In genomic region chr5:24423129-24424003, GRCm38 (mm10) we compare ENCODE assay signal across 8 mouse cellular contexts. TPM values are rescaled to one million over a fixed set of nuclear protein-coding genes. Genes with fewer than 3 reads are reported as not detected.
DNase-seq lines count a peak whose midpoint lies in the region; ATAC-seq and TF ChIP-seq lines count a peak whose summit lies in the region.

TSS of gene Cdk5 (minus strand) at chr5:24423530.
TSS of gene Slc4a2 (plus strand) at chr5:24423837.

- H3K27me3 ChIP-seq in C2C12 (ENCODE audit: control insufficient read depth, insufficient read depth, insufficient read length) (no peaks in the 10 kb centered on the region), myocyte (ENCODE audit: control insufficient read depth, insufficient read depth, insufficient read length) (no peaks in the 10 kb centered on the region)
- H3K27me3 ChIP-seq in erythroblast, embryonic 14.5 days (ENCODE audit: control insufficient read depth) = peaks cover 25% of the 10 kb centered on the region
- no peaks in the 10 kb centered on the region for H3K27me3 ChIP-seq in heart, embryonic 11.5 days (ENCODE audit: control insufficient read depth, insufficient read depth, low read length)
- no peaks in the 10 kb centered on the region for H3K27me3 ChIP-seq in kidney, embryonic 16.5 days (ENCODE audit: insufficient read depth, low read length)
- H3K27me3 ChIP-seq in liver, adult 2 months (ENCODE audit: control insufficient read depth, insufficient read depth, low read length) = no peaks in the 10 kb centered on the region
- H3K27me3 ChIP-seq in splenic B cell, adult 2 months (ENCODE audit: control insufficient read depth, insufficient read depth, low read length, poor library complexity, severe bottlenecking) = no peaks in the 10 kb centered on the region

- peaks cover 15% of the 10 kb centered on the region for H3K79me3 ChIP-seq in C2C12 (ENCODE audit: low read depth)

- peak within 1 kb of the TSS; percentile 95 for H3K4me2 ChIP-seq in heart, embryonic 11.5 days
- peak within 1 kb of the TSS; percentile 81 for H3K4me2 ChIP-seq in kidney, embryonic 16.5 days (replicated peaks; ENCODE audit: low read depth, low read length)
- H3K4me2 ChIP-seq in myocyte (ENCODE audit: low read depth) = peak within 1 kb of the TSS; percentile 92

- H3K4me3 ChIP-seq in C2C12 (ENCODE audit: insufficient read depth, poor library complexity, severe bottlenecking) = peak within 1 kb of the TSS; percentile 80
- peak within 1 kb of the TSS; percentile 83 for H3K4me3 ChIP-seq in erythroblast, embryonic 14.5 days (replicated peaks)
- H3K4me3 ChIP-seq in heart, embryonic 11.5 days (ENCODE audit: low read depth, low read length) = peak within 1 kb of the TSS; percentile 74
- peak within 1 kb of the TSS; percentile 70 for H3K4me3 ChIP-seq in kidney, embryonic 16.5 days (ENCODE audit: low read length)
- H3K4me3 ChIP-seq in liver, adult 2 months (ENCODE audit: insufficient read depth, low read depth, low read length) = peak within 1 kb of the TSS; percentile 76
- H3K4me3 ChIP-seq in myocyte = peak within 1 kb of the TSS; percentile 95

- no peak for TF ChIP-seq CTCF in C2C12 (IDR thresholded peaks at IDR 0.05; ENCODE audit: control insufficient read depth, insufficient read depth, insufficient read length)
- no peak for TF ChIP-seq CTCF in brain, embryonic 14.5 days (IDR thresholded peaks at IDR 0.05; ENCODE audit: borderline replicate concordance, extremely low read depth, insufficient read depth, insufficient read length)
- TF ChIP-seq CTCF in liver, adult 2 months (IDR thresholded peaks at IDR 0.05; ENCODE audit: low read depth, low read length) = no peak

- peak; percentile 100 for DNase-seq in brain, embryonic 14.5 days (ENCODE audit: low read depth)
- DNase-seq in liver, adult 2 months (ENCODE audit: extremely low read depth, low read depth, low spot score) = peak; percentile 99
- peak; percentile 98 for DNase-seq in splenic B cell, adult 2 months (ENCODE audit: low read depth, low spot score)

- H3K9ac ChIP-seq in heart, embryonic 11.5 days (ENCODE audit: low read depth, low read length) = peak within 1 kb of the TSS; percentile 87
- peak within 1 kb of the TSS; percentile 74 for H3K9ac ChIP-seq in kidney, embryonic 16.5 days (replicated peaks; ENCODE audit: low read length)
- peak within 1 kb of the TSS; percentile 95 for H3K9ac ChIP-seq in liver, adult 2 months (ENCODE audit: low read depth, low read length)

- no peaks in the 10 kb centered on the region for H3K9me3 ChIP-seq in erythroblast, embryonic 14.5 days (ENCODE audit: control insufficient read depth, low read length)
- H3K9me3 ChIP-seq in heart, embryonic 11.5 days (replicated peaks; ENCODE audit: control insufficient read depth, low read length) = no peaks in the 10 kb centered on the region
- H3K9me3 ChIP-seq in kidney, embryonic 16.5 days (ENCODE audit: low read length) = no peaks in the 10 kb centered on the region

- TF ChIP-seq POLR2A in brain, embryonic 14.5 days (IDR thresholded peaks at IDR 0.05; ENCODE audit: borderline replicate concordance, extremely low read depth, insufficient read depth, insufficient read length, poor library complexity, severe bottlenecking) = peak; percentile 22; the same call in 1 of the 2 replicates
- TF ChIP-seq POLR2A in liver, adult 2 months (IDR thresholded peaks at IDR 0.05; ENCODE audit: extremely low read depth, insufficient read depth, low read length) = peak; percentile 59; the same call in 1 of the 2 replicates
- peak; percentile 67 for TF ChIP-seq POLR2A in myocyte (IDR thresholded peaks at IDR 0.05; ENCODE audit: insufficient read length, low read depth)

- ATAC-seq in heart, embryonic 11.5 days (replicated peaks; ENCODE audit: insufficient number of reproducible peaks, low FRiP score, low TSS enrichment) = peak; percentile 87
- peak; percentile 93 for ATAC-seq in kidney, embryonic 16.5 days (ENCODE audit: low FRiP score, low TSS enrichment)

- peaks cover 55% of the 10 kb centered on the region for H3K4me1 ChIP-seq in erythroblast, embryonic 14.5 days (ENCODE audit: control insufficient read depth)
- peaks cover 34% of the 10 kb centered on the region for H3K4me1 ChIP-seq in heart, embryonic 11.5 days (ENCODE audit: control insufficient read depth, insufficient read depth, low read length)
- peaks cover 43% of the 10 kb centered on the region for H3K4me1 ChIP-seq in kidney, embryonic 16.5 days (ENCODE audit: insufficient read depth, low read length)
- H3K4me1 ChIP-seq in liver, adult 2 months (ENCODE audit: control insufficient read depth, insufficient read depth, low read length) = peaks cover 12% of the 10 kb centered on the region

- H3K27ac ChIP-seq in heart, embryonic 11.5 days (ENCODE audit: low read depth, low read length) = peak within 1 kb of the TSS; percentile 97
- peak within 1 kb of the TSS; percentile 95 for H3K27ac ChIP-seq in kidney, embryonic 16.5 days (ENCODE audit: low read length)
- peak within 1 kb of the TSS; percentile 87 for H3K27ac ChIP-seq in liver, adult 2 months (replicated peaks; ENCODE audit: insufficient read depth, low read depth, low read length)

- H3K79me2 ChIP-seq in C2C12 (ENCODE audit: control insufficient read depth, insufficient read depth) (peaks cover 37% of the 10 kb centered on the region), myocyte (ENCODE audit: control insufficient read depth, insufficient read depth) (peaks cover 27% of the 10 kb centered on the region)
- peaks cover 5% of the 10 kb centered on the region; the same call in 1 of the 2 replicates for H3K79me2 ChIP-seq in liver, adult 2 months (ENCODE audit: control insufficient read depth, insufficient read depth, low read length)

- H3ac ChIP-seq in C2C12 (ENCODE audit: control insufficient read depth, insufficient read length, low read depth) (peak within 1 kb of the TSS; percentile 76), myocyte (ENCODE audit: control insufficient read depth, insufficient read length) (peak within 1 kb of the TSS; percentile 55)

- WGBS in heart, embryonic 11.5 days (ENCODE audit: insufficient replicate concordance) = under 1% methylated on average over 46 of the region's 46 CpGs
- WGBS in kidney, embryonic 16.5 days = under 1% methylated on average over 46 of the region's 46 CpGs
- WGBS in liver, adult 2 months = under 1% methylated on average over 46 of the region's 46 CpGs

- H3K36me3 ChIP-seq in C2C12 (ENCODE audit: control insufficient read depth, insufficient read depth) (peaks cover 19% of the 10 kb centered on the region), myocyte (ENCODE audit: control insufficient read depth, insufficient read depth) (peaks cover 7% of the 10 kb centered on the region)
- H3K36me3 ChIP-seq in erythroblast, embryonic 14.5 days (ENCODE audit: control insufficient read depth) = peaks cover 12% of the 10 kb centered on the region
- peaks cover 2% of the 10 kb centered on the region; the same call in 1 of the 2 replicates for H3K36me3 ChIP-seq in heart, embryonic 11.5 days (ENCODE audit: control insufficient read depth, insufficient read depth, low read length)
- H3K36me3 ChIP-seq in kidney, embryonic 16.5 days (ENCODE audit: insufficient read depth, low read length) = peaks cover 11% of the 10 kb centered on the region
- no peaks in the 10 kb centered on the region for H3K36me3 ChIP-seq in liver, adult 2 months (ENCODE audit: control insufficient read depth, insufficient read depth, low read length)
- no peaks in the 10 kb centered on the region for H3K36me3 ChIP-seq in splenic B cell, adult 2 months (ENCODE audit: control insufficient read depth, insufficient read depth, low read length, poor library complexity, severe bottlenecking)

TF ChIP-seq in C2C12, 6 proteins besides CTCF, POLR2A, EP300 and RAD21:
- TF ChIP-seq MYOG (IDR thresholded peaks at IDR 0.05; ENCODE audit: control insufficient read depth, extremely low read depth, insufficient read length) = no peak
- TF ChIP-seq MAX (IDR thresholded peaks at IDR 0.05) = peak; percentile 81
TF ChIP-seq in C2C12: peak in this region for 1.

TF ChIP-seq in myocyte, 11 proteins besides CTCF, POLR2A, EP300 and RAD21:
- TF ChIP-seq MYOD1 (IDR thresholded peaks at IDR 0.05; ENCODE audit: control insufficient read depth in 1 of 3, insufficient read length in 2 of 3, low read depth in 2 of 3) = peak in 2 of 3 experiments; percentile 8 to 13
- TF ChIP-seq POLR2AphosphoS2 (IDR thresholded peaks at IDR 0.05; ENCODE audit: insufficient read length, low read depth) = peak; percentile 78
- no peak for TF ChIP-seq REST (IDR thresholded peaks at IDR 0.05; ENCODE audit: insufficient read depth, insufficient read length)
- TF ChIP-seq MYOG (IDR thresholded peaks at IDR 0.05; ENCODE audit: control insufficient read depth in 1 of 3, insufficient read depth in 1 of 3, insufficient read length in 2 of 3, low read depth in 2 of 3) = no peak

RNA-seq across cellular contexts. Expression of gene Cdk5, which starts in this region (rescaled TPM):
- polyA plus RNA-seq in C2C12 (2012; fragmentation: generic; extraction: Trizol) (33.4 TPM), myocyte (2012; fragmentation: generic; extraction: Trizol) (30.0 TPM)
- 159 and 252 TPM in 2 replicates for polyA plus RNA-seq in brain, embryonic 14.5 days (2012; rRNA removed)
- 0.40 and 0.67 TPM in 2 replicates for polyA plus RNA-seq in erythroblast, embryonic 14.5 days (2012)
- 34.0 and 36.2 TPM in 2 replicates for polyA plus RNA-seq in heart, embryonic 11.5 days (2014; fragmentation: Nextera tagmentation; extraction: Ambion mirVana)
- polyA plus RNA-seq in kidney, embryonic 16.5 days (2015; fragmentation: Nextera tagmentation; extraction: Ambion mirVana) = 51.1 and 51.5 TPM in 2 replicates
- 9.5 and 10.0 TPM in 2 replicates for total RNA-seq in liver, adult 2 months (2014; rRNA removed)
- polyA plus RNA-seq in liver, adult 2 months (2012; rRNA removed) = 34.6 and 38.4 TPM in 2 replicates

RNA-seq across cellular contexts. Expression of gene Slc4a2, which starts in this region (rescaled TPM):
- 76.4 TPM for polyA plus RNA-seq in C2C12 (2012; fragmentation: generic; extraction: Trizol)
- polyA plus RNA-seq in brain, embryonic 14.5 days (2012; rRNA removed) = 38.9 and 41.4 TPM in 2 replicates
- polyA plus RNA-seq in erythroblast, embryonic 14.5 days (2012) = 1.1 and 2.5 TPM in 2 replicates
- polyA plus RNA-seq in heart, embryonic 11.5 days (2014; fragmentation: Nextera tagmentation; extraction: Ambion mirVana) = 17.7 and 17.9 TPM in 2 replicates
- 52.5 and 53.8 TPM in 2 replicates for polyA plus RNA-seq in kidney, embryonic 16.5 days (2015; fragmentation: Nextera tagmentation; extraction: Ambion mirVana)
- 15.4 and 22.7 TPM in 2 replicates for total RNA-seq in liver, adult 2 months (2014; rRNA removed)
- 33.5 and 40.4 TPM in 2 replicates for polyA plus RNA-seq in liver, adult 2 months (2012; rRNA removed)
- polyA plus RNA-seq in myocyte (2012; fragmentation: generic; extraction: Trizol) = 96.4 TPM

Comparison
In these comparisons a context has a peak if more than half of its experiments do, and no peak if none do; other contexts are left out.
1. Peak in every context shown above with its lines: DNase-seq, ATAC-seq, H3K4me3 ChIP-seq and H3K27ac ChIP-seq.
2. RNA of gene Cdk5 (polyA plus RNA-seq): 159 to 252 TPM in brain, embryonic 14.5 days, 51.1 to 51.5 TPM in kidney, embryonic 16.5 days, 34.6 to 38.4 TPM in liver, adult 2 months, 34.0 to 36.2 TPM in heart, embryonic 11.5 days, 33.4 TPM in C2C12 (single experiment) and 30.0 TPM in myocyte (single experiment); 0.40 to 0.67 TPM in erythroblast, embryonic 14.5 days; every median in the first group is over 10 times any median in the second.